Mouse (Mus musculus): ENCODE data around the gene Nfil3. TPM values are rescaled to one million over a fixed set of nuclear protein-coding genes. Genes with fewer than 3 reads are reported as not detected.

Nfil3 gene
- polyA plus RNA-seq, 1 experiment from 2014 or later, result 31.3 TPM

GRCm38 (mm10) chr13:52921966-52922365 is 58.9 kb downstream of the Nfil3 start:
- H3K27me3 ChIP-seq (ENCODE audit: control insufficient read depth, insufficient read depth, low read length), result no peaks in the 10 kb centered on the region
- WGBS, result 86% methylated on average over 8 of the region's 8 CpGs
- no peaks in the 10 kb centered on the region for H3K9me3 ChIP-seq (ENCODE audit: control insufficient read depth, low read length)
- 0 out of 2 replicates have a peak, but pooled peaks cover 2% of the 10 kb centered on the region for H3K4me1 ChIP-seq (ENCODE audit: control insufficient read depth, insufficient read depth, low read length)
- no peak overlapping the region for H3K4me2 ChIP-seq (ENCODE audit: low read depth, severe bottlenecking)
- H3K9ac ChIP-seq (ENCODE audit: low read length), result no peak overlapping the region
- H3K36me3 ChIP-seq (ENCODE audit: control insufficient read depth, insufficient read depth, low read length), result no peaks in the 10 kb centered on the region
- ATAC-seq (ENCODE audit: insufficient number of reproducible peaks, low FRiP score, low TSS enrichment, low read depth) (no peak), DNase-seq (ENCODE audit: low spot score) (no peak)
- H3K4me3 ChIP-seq (ENCODE audit: low read depth, low read length), result no peak overlapping the region
- no peak overlapping the region for H3K27ac ChIP-seq (replicated peaks; ENCODE audit: low read depth, low read length)

GRCm38 (mm10) chr13:52921065-52921825 is 59.6 kb downstream of the Nfil3 start:
- Histone ChIP-seq H3K36me3 (ENCODE audit: control insufficient read depth, insufficient read depth, low read length) (no peaks in the 10 kb centered on the region), H3K9ac (ENCODE audit: low read length) (no peak overlapping the region), H3K9me3 (ENCODE audit: control insufficient read depth, low read length) (no peaks in the 10 kb centered on the region), H3K4me2 (ENCODE audit: low read depth, severe bottlenecking) (no peak overlapping the region), H3K4me1 (ENCODE audit: control insufficient read depth, insufficient read depth, low read length) (0 out of 2 replicates have a peak, but pooled peaks cover 2% of the 10 kb centered on the region), H3K4me3 (ENCODE audit: low read depth, low read length) (no peak overlapping the region), H3K27ac (replicated peaks; ENCODE audit: low read depth, low read length) (no peak overlapping the region), H3K27me3 (ENCODE audit: control insufficient read depth, insufficient read depth, low read length) (no peaks in the 10 kb centered on the region)
- no peak for DNase-seq (ENCODE audit: low spot score)
- WGBS, result 86% methylated on average over 7 of the region's 7 CpGs
- ATAC-seq (ENCODE audit: insufficient number of reproducible peaks, low FRiP score, low TSS enrichment, low read depth), result no peak

- no peak overlapping the region for H3K27ac ChIP-seq (replicated peaks; ENCODE audit: low read depth, low read length)
- H3K36me3 ChIP-seq (ENCODE audit: control insufficient read depth, insufficient read depth, low read length), result no peaks in the 10 kb centered on the region
- no peak for ATAC-seq (ENCODE audit: insufficient number of reproducible peaks, low FRiP score, low TSS enrichment, low read depth)
- no peak overlapping the region for H3K4me3 ChIP-seq (ENCODE audit: low read depth, low read length)
- no peak for DNase-seq (ENCODE audit: low spot score)
- no peak overlapping the region for H3K4me2 ChIP-seq (ENCODE audit: low read depth, severe bottlenecking)
- peaks cover 6% of the 10 kb centered on the region; the same call in 1 of the 2 replicates for H3K4me1 ChIP-seq (ENCODE audit: control insufficient read depth, insufficient read depth, low read length)
- no peaks in the 10 kb centered on the region for H3K9me3 ChIP-seq (ENCODE audit: control insufficient read depth, low read length)
- 74% methylated on average over 10 of the region's 10 CpGs for WGBS
- no peak overlapping the region for H3K9ac ChIP-seq (ENCODE audit: low read length)
- no peaks in the 10 kb centered on the region for H3K27me3 ChIP-seq (ENCODE audit: control insufficient read depth, insufficient read depth, low read length)
Measured at GRCm38 (mm10) chr13:52919790-52920352, 61.0 kb downstream of the Nfil3 start.

GRCm38 (mm10) chr13:52918333-52918732 is 62.5 kb downstream of the Nfil3 start:
- no peaks in the 10 kb centered on the region for H3K9me3 ChIP-seq (ENCODE audit: control insufficient read depth, low read length)
- peaks cover 9% of the 10 kb centered on the region for H3K4me1 ChIP-seq (ENCODE audit: control insufficient read depth, insufficient read depth, low read length)
- H3K9ac ChIP-seq (ENCODE audit: low read length), result no peak overlapping the region
- DNase-seq (ENCODE audit: low spot score) (no peak), ATAC-seq (ENCODE audit: insufficient number of reproducible peaks, low FRiP score, low TSS enrichment, low read depth) (no peak)
- no peaks in the 10 kb centered on the region for H3K36me3 ChIP-seq (ENCODE audit: control insufficient read depth, insufficient read depth, low read length)
- no peak overlapping the region for H3K4me3 ChIP-seq (ENCODE audit: low read depth, low read length)
- no peak overlapping the region for H3K4me2 ChIP-seq (ENCODE audit: low read depth, severe bottlenecking)
- no peak overlapping the region for H3K27ac ChIP-seq (replicated peaks; ENCODE audit: low read depth, low read length)
- no peaks in the 10 kb centered on the region for H3K27me3 ChIP-seq (ENCODE audit: control insufficient read depth, insufficient read depth, low read length)
- WGBS, result 91% methylated on average over 5 of the region's 5 CpGs

Other genes starting within 250 kb of the Nfil3 start
- 33.6 and 36.4 TPM in 2 replicates for gene Auh, start 51.4 kb downstream of the Nfil3 start, polyA plus RNA-seq (2014; fragmentation: Nextera tagmentation; extraction: Ambion mirVana)

Data from limb, embryonic 11.5 days (tissue).